Mouse (Mus musculus): ENCODE measurements around the gene A030005L19Rik.
"Not testable (repeated sequence)": the region's sequence is repeated elsewhere in the genome, so short reads cannot be mapped to it uniquely, and the experiment has no call there.

A030005L19Rik gene

GRCm38 (mm10) chr1:82913025-82913424 is at the start of gene A030005L19Rik:
TSS of gene A030005L19Rik (plus strand) at chr1:82913325.
- DNase-seq (ENCODE audit: low read depth, low spot score), result no peak

- no peak for DNase-seq (ENCODE audit: low read depth, low spot score)
Measured at GRCm38 (mm10) chr1:82870202-82870601, 42.9 kb upstream of the A030005L19Rik start.

GRCm38 (mm10) chr1:82879172-82879571 is 34.0 kb upstream of the A030005L19Rik start:
- no peak for DNase-seq (ENCODE audit: low read depth, low spot score)

DNA sequence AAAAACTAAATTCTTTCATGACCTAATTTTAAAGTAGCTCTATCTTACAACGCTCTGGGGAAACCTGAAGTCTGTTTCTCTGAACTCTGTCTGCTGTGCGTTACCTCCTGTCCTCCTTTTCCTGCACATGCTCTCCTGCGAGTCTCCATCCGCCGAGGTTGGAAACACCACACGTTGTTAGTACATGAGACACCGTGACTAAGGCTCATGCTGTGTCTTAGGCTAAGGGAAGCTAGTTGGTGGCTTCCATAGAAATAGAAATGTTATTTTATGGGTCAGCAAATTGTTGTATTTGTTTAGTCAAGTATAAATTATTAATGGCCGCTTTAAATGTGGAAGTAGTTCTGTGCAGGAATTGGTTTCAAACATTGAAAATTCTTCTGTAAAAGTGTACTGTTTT is 32.9 kb upstream of the A030005L19Rik start:
- DNase-seq (ENCODE audit: low read depth, low spot score), result no peak

- DNase-seq (ENCODE audit: low read depth, low spot score), result no peak
Measured at GRCm38 (mm10) chr1:82893269-82893668, 19.9 kb upstream of the A030005L19Rik start.

- no peak for DNase-seq (ENCODE audit: low read depth, low spot score)
Measured at GRCm38 (mm10) chr1:82900567-82900966, 12.6 kb upstream of the A030005L19Rik start.

DNA sequence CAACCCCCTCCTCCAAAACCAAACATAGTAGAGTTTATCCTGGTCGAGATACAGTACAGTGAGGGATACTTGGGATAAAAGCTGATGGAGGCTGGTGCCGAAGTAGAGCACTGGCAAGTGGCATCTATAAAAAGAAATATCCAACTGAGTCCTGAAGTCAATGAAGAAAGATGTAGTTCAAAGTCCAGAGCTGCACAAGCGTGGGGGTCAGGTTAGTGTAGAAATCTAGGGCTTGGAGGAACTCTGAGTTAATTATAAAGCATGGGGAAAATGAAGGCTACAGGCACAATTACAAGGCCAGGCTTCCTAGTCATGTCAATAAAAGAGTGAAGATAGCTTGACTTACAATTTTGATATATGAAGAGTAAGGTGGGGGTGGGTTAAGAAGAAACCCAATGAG is 11.9 kb upstream of the A030005L19Rik start:
- DNase-seq (ENCODE audit: low read depth, low spot score), result no peak

DNA sequence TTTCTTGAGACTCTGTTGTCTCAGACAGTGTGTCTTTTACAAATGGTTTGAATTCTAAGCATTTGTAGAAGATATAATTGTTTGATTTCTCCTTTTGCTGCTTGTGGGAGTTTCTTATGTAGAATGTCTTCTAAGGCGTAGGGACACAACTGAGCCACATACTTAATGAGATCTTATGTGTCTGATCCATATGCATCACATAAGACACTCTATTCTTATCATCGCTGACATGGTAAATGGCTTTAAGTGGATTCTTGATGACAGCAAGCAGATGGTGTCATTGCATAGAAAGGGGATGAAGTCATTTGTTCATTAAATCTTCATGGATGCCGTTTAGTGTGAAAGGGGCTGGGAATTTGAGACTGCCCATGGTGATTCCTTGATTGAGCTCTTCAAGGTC is 7.2 kb upstream of the A030005L19Rik start:
- DNase-seq (ENCODE audit: low read depth, low spot score), result peak; percentile 22

DNA sequence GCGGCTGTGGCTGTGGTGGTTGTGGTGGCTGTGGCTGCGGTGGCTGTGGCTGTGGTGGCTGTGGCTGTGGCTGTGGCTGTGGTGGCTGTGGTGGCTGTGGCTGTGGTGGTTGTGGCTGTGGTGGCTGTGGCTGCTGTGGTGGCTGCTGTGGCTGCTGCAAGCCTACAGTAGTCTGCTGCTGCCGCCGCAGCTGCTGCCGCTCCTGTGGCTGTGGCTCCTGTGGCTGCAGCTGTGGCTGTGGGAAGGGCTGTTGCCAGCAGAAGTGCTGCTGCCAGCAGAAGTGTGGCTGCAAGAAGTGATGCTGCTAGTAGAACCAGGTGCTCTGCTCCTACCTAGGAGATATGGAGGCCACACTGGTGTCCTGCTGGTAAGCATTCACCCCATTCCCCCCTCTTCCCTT is 309 bp downstream of the A030005L19Rik start:
- not testable (repeated sequence) for DNase-seq (ENCODE audit: low read depth, low spot score)

DNA sequence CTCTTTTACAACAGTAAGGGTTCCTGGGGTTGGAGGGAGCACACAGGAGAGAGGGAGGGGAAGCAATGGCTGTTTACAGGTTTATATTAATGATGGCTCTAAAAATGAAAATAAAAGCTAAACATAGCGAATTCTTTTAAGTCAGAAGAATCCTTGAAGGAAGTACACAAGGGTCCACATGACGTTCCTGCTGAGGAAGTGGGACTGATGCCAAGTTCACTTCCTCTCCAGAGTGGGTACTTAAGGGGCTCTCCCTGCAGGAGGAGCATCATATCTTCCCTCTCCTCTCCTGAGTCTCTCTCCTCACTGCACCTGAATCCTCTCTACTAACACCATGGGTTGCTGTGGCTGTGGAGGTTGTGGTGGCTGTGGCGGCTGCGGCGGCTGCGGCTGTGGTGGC is 11.5 kb downstream of the A030005L19Rik start, which contains the start of gene A030014E15Rik:
TSS of gene A030014E15Rik (plus strand) at position 268 of the 400 bp plus-strand sequence.
- no peak for DNase-seq (ENCODE audit: low read depth, low spot score)

DNA sequence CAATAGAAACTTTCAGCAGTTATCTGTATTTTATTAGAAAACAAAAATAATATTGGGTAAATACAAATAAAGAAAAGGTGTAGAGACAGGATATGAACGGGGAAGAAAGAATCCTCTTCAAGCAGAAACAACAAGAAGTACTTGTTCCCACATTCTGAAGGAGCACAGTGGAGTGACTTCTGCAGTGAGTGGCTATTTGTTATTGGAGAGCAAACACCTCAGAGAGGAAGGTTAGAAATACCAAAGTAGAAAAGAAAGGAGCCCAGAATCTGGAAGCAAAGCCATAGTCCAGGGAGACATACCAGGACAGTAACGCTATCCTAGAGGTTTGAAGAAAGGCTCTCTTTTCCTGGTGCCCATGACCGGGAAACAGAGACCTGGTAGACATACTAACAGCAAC is 17.4 kb downstream of the A030005L19Rik start:
- DNase-seq (ENCODE audit: low read depth, low spot score), result not testable (repeated sequence)

- not testable (repeated sequence) for DNase-seq (ENCODE audit: low read depth, low spot score)
Measured at GRCm38 (mm10) chr1:82931326-82931725, 18.2 kb downstream of the A030005L19Rik start, which contains the start of gene Gm6217. TSS of gene Gm6217 (minus strand) at chr1:82931399.

DNA sequence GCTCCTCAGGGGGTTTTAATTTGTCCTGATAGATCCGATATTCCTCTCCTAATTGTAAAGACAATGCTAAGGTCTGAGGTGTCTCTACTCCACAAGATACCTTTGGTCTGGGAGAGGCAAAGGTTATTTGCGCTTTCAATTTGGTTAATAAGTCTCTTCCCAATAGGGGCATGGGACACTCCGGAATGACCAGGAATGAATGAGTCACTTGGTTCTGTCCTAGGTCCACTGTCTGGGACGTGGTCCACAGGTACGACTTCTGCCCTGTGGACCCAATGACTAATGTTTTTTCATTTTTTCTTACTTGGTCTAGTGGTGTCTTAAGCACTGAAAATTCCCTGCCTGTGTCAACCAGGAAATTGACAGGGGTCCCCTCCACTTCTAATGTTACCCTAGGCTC is 25.5 kb downstream of the A030005L19Rik start:
- DNase-seq (ENCODE audit: low read depth, low spot score), result no peak

DNA sequence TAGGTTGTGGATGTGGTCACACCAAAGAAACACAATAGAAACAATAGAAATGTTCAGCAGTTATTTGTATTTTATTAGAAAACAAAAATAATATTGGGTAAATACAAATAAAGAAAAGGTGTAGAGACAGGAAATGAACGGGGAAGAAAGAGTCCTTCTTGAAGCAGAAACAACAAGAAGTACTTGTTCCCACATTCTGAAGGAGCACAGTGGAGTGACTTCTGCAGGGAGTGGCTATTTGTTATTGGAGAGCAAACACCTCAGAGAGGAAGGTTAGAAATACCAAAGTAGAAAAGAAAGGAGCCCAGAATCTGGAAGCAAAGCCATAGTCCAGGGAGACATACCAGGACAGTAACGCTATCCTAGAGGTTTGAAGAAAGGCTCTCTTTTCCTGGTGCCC is 29.4 kb downstream of the A030005L19Rik start:
- not testable (repeated sequence) for DNase-seq (ENCODE audit: low read depth, low spot score)

GRCm38 (mm10) chr1:82943295-82943694 is 30.2 kb downstream of the A030005L19Rik start, which contains the start of gene A030003K21Rik:
TSS of gene A030003K21Rik (minus strand) at chr1:82943388.
- DNase-seq (ENCODE audit: low read depth, low spot score), result not testable (repeated sequence)

- not testable (repeated sequence) for DNase-seq (ENCODE audit: low read depth, low spot score)
Measured at GRCm38 (mm10) chr1:82946029-82946428, 32.9 kb downstream of the A030005L19Rik start.

DNA sequence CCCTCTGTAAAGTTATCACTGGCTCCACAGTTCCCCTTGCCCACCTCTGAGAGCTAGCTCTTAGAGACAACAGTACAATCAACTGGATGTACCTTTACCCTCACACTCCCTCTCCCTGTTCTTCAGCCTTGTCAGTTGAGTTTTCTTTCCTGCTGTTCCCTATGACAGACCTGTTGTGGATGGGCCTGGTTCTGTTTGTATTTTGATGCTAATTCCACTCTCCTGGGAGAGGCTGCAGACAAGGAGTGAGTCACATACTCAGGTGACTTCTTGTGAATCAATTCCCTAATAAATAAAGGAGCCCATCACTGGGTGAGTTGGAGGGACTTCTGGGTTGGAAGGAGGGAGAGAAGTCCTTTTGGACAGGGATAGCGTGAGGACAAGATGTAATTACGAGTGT is 35.5 kb downstream of the A030005L19Rik start:
- DNase-seq (ENCODE audit: low read depth, low spot score), result no peak

DNA sequence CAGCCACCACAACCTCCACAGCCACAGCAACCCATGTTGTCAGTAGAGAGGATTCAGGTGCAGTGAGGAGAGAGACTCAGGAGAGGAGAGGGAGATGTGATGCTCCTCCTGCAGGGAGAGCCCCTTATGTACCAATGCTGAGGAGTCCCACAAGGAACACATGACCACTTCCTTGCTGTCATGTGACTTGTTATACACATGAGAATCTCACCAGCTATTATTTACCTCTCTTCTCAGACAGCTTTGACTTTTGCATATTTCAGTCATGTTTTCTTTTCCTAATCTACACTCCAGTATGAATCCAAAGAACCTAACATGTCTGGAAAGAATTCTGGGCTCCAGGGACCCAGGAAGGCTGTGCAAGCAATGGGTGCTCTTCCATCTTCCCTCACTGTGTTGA is 42.8 kb downstream of the A030005L19Rik start, which contains the start of gene Gm7544:
TSS of gene Gm7544 (minus strand) at position 101 of the 400 bp plus-strand sequence.
- DNase-seq (ENCODE audit: low read depth, low spot score), result not testable (repeated sequence)

DNA sequence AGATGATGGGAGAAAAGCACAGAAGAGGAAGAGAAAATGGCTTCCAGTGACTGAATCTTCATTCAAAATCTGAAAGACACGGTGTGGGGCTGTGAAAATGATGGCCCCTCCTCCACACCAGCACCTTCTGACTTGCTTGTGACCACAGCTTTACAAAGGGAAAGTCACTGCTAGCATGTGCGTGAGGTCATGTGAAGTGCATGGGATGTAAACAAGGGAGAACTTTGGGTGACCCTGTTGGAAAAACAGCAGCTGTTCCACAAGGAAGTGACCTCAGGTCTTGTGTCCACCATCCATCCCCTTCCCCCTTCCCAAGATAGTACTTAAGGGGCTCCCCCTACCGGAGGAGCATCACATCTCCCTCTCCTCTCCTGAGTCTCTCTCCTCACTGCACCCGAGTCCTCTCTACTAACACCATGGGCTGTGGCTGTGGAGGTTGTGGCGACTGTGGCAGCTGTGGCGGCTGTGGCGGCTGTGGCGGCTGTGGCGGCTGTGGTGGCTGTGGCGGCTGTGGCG is 46.8 kb downstream of the A030005L19Rik start, which contains the start of gene Gm47955:
TSS of gene Gm47955 (plus strand) at position 417 of the 516 bp plus-strand sequence.
- DNase-seq (ENCODE audit: low read depth, low spot score), result no peak

All from mesoderm, embryonic 11.5 days (tissue).